Mouse (Mus musculus) embryonic facial prominence, embryonic 15.5 days (tissue): ENCODE data around the gene Crebbp. TPM values are rescaled to one million over a fixed set of nuclear protein-coding genes. Genes with fewer than 3 reads are reported as not detected.

ENCODE experiments used
- ATAC-seq: fragments of 200-750 bp; cut with Nextera tagmentation; 2 replicates; pipeline ENCODE4 v1.8.0; 2017; ENCODE audit warnings: low read depth, moderate TSS enrichment; ENCODE audit not compliant: insufficient number of reproducible peaks, low FRiP score, low TSS enrichment
- H3K27ac ChIP-seq: fragments of 300-500 bp; sonication (generic); replicated peaks from 2 replicates; pipeline ENCODE4 v1.5.1; 2015; ENCODE audit warnings: mild to moderate bottlenecking, inconsistent platforms
- H3K27me3 ChIP-seq: fragments of 300-500 bp; sonication (generic); 2 replicates; pipeline ENCODE4 v1.6.1; 2015; ENCODE audit warnings: inconsistent platforms
- H3K36me3 ChIP-seq: fragments of 300-500 bp; sonication (generic); 2 replicates; pipeline ENCODE4 v1.6.1; 2015; ENCODE audit warnings: mild to moderate bottlenecking, inconsistent platforms
- H3K4me1 ChIP-seq: fragments of 300-500 bp; sonication (generic); 2 replicates; pipeline ENCODE4 v1.6.1; 2015; ENCODE audit warnings: inconsistent platforms
- H3K4me2 ChIP-seq: fragments of 300-500 bp; sonication (generic); replicated peaks from 2 replicates; pipeline ENCODE4 v1.6.1; 2015; ENCODE audit warnings: mild to moderate bottlenecking, inconsistent platforms
- H3K4me3 ChIP-seq: fragments of 300-500 bp; sonication (generic); replicated peaks from 2 replicates; pipeline ENCODE4 v1.5.1; 2015; ENCODE audit warnings: mild to moderate bottlenecking, inconsistent platforms
- H3K9ac ChIP-seq: fragments of 300-500 bp; sonication (generic); 2 replicates; pipeline ENCODE4 v1.6.1; 2015; ENCODE audit warnings: inconsistent platforms
- H3K9me3 ChIP-seq: fragments of 300-500 bp; sonication (generic); replicated peaks from 2 replicates; pipeline ENCODE4 v1.6.1; 2016; ENCODE audit warnings: inconsistent platforms
- WGBS: fragments of 180-500 bp; shearing (Covaris S2); methylation state at CpG from one replicate; pipeline ENCODE4 v1.1.7; 2015; 5-methylcytosine and 5-hydroxymethylcytosine counted together
- polyA plus RNA-seq: library from polyadenylated mRNA; unstranded; fragments of >200 nt; fragmentation: Nextera tagmentation; extraction: Ambion mirVana; gene quantifications from 2 replicates; pipeline ENCODE4 v1.2.1, GENCODE M21; 2015

Crebbp gene
- polyA plus RNA-seq, 1 experiment from 2014 or later = 36.1 TPM

GRCm38 (mm10) chr16:4045524-4045923 lies 168.3 kb downstream of the Crebbp start:
- H3K4me2 ChIP-seq = no peak overlapping the region
- WGBS = 81% methylated on average over 4 of the region's 4 CpGs

GRCm38 (mm10) chr16:4044093-4044492 lies 169.7 kb downstream of the Crebbp start:
- Histone ChIP-seq H3K36me3 (peaks cover 88% of the 10 kb centered on the region), H3K27ac (no peak overlapping the region), H3K4me1 (no peaks in the 10 kb centered on the region), H3K9me3 (no peaks in the 10 kb centered on the region), H3K9ac (no peak overlapping the region), H3K27me3 (no peaks in the 10 kb centered on the region), H3K4me2 (no peak overlapping the region), H3K4me3 (no peak overlapping the region)
- WGBS = 81% methylated on average over 2 of the region's 2 CpGs
- no peak for ATAC-seq

More at GRCm38 (mm10) chr16:4045524-4045923, 168.3 kb downstream of the Crebbp start:
- Histone ChIP-seq H3K27ac (no peak overlapping the region), H3K9me3 (no peaks in the 10 kb centered on the region), H3K9ac (no peak overlapping the region), H3K4me1 (no peaks in the 10 kb centered on the region), H3K27me3 (no peaks in the 10 kb centered on the region), H3K36me3 (peaks cover 88% of the 10 kb centered on the region), H3K4me3 (no peak overlapping the region)
- no peak for ATAC-seq

DNA sequence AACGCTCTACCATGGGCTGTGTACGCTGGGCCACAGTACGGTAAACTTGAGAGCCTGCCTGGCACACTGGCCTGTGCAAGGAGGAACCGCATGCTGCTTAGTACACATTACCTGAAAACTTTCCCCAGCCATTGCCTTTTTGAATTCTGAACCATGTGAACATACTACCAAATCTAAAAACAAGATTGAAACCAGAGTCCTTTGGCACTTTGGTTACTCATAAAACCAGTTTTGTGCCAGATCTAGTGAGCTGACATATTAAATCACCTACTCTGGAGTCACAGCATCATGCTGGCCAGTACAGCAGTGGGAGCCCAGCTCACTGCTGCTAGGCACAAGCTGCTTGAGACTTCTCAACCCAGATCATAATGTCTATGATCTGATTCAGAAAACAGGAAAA lies 172.2 kb downstream of the Crebbp start:
- Histone ChIP-seq H3K4me1 (no peaks in the 10 kb centered on the region), H3K27ac (no peak overlapping the region)

DNA sequence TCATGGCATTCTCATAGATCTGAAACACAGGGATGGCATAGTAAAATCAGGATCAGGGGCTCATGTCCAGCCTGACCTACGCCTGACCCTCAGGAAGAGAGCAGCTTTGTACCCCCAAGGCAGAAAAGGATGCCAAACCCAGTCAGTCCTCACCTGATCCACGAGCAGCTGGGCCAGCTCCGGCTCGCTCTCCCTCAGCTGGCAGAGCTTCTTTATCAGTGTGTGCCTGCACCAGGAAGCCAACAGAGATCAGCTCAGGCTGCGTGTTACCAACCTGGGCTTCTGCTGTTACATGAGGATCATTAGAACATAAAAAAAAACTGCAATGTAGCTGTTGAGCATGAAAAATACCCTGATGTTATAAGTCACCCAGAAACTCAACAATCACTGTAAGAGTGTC lies 173.6 kb downstream of the Crebbp start:
- no peak overlapping the region for H3K4me3 ChIP-seq
- no peaks in the 10 kb centered on the region for H3K4me1 ChIP-seq
- H3K9ac ChIP-seq = no peak overlapping the region
- peaks cover 74% of the 10 kb centered on the region for H3K36me3 ChIP-seq
- no peak overlapping the region for H3K4me2 ChIP-seq
- no peak for ATAC-seq
- no peak overlapping the region for H3K27ac ChIP-seq
- 80% methylated on average over 5 of the region's 5 CpGs for WGBS
- no peaks in the 10 kb centered on the region for H3K9me3 ChIP-seq
- H3K27me3 ChIP-seq = no peaks in the 10 kb centered on the region

More for the DNA sequence above, 172.2 kb downstream of the Crebbp start:
- Histone ChIP-seq H3K4me2 (no peak overlapping the region), H3K36me3 (peaks cover 84% of the 10 kb centered on the region), H3K9ac (no peak overlapping the region), H3K9me3 (no peaks in the 10 kb centered on the region), H3K4me3 (no peak overlapping the region), H3K27me3 (no peaks in the 10 kb centered on the region)
- ATAC-seq = no peak
- 99% methylated on average over 4 of the region's 4 CpGs for WGBS

- no peak for ATAC-seq
- Histone ChIP-seq H3K4me3 (no peak overlapping the region), H3K27ac (no peak overlapping the region), H3K9me3 (no peaks in the 10 kb centered on the region), H3K9ac (no peak overlapping the region), H3K4me2 (no peak overlapping the region), H3K27me3 (no peaks in the 10 kb centered on the region), H3K36me3 (peaks cover 56% of the 10 kb centered on the region), H3K4me1 (no peaks in the 10 kb centered on the region)
- 93% methylated on average over 7 of the region's 7 CpGs for WGBS
Observed at GRCm38 (mm10) chr16:4037690-4038089, 176.1 kb downstream of the Crebbp start.

DNA sequence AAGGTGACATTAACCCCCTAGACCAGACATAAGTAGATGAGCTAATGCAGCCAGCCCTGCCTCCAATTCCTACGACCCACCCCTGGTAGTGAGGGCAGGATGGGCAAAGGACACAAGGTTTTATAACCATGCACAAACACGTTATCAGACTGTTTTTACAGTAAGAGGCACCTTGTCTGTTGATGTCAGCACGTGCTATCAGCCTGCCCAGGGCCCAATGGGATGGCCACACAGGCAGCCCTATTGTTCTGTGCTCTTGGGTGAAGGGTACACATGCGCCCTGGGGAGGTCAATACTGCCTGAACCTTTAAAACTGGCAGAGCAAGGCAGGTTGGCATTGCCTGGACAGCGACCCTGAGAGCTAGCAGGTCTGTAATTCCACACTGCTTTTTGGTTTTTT lies 177.0 kb downstream of the Crebbp start, which contains the start of gene Dnase1:
Dnase1 (plus strand) TSS at position 136 of the 400 bp plus-strand sequence.
- H3K4me1 ChIP-seq = no peaks in the 10 kb centered on the region
- WGBS = 86% methylated on average over 5 of the region's 5 CpGs
- no peak for ATAC-seq
- H3K27me3 ChIP-seq = no peaks in the 10 kb centered on the region
- peaks cover 49% of the 10 kb centered on the region for H3K36me3 ChIP-seq
- H3K4me3 ChIP-seq = no peak within 1 kb of the TSS
- no peak within 1 kb of the TSS for H3K27ac ChIP-seq
- H3K4me2 ChIP-seq = no peak within 1 kb of the TSS
- H3K9ac ChIP-seq = no peak within 1 kb of the TSS
- H3K9me3 ChIP-seq = no peaks in the 10 kb centered on the region

DNA sequence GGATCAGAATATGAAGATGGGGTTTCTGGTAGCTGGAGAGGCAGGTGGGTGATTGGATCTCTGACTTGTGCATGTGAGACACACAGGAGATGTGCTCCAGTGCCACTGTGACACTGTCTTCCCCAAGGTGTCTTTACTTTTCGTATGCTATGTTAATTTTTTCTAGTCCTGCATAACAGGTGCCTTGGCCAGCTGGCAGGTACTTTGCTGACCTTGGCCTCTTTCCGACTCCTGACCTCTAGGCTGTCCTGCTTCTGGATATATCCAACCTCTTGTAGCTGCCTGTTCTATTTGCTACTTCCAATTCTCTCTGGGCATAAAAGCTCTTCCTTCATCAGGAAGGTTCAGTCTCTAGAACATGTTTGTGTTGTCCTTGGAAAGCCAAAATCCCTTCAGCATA lies 178.2 kb downstream of the Crebbp start:
- no peak for ATAC-seq
- WGBS = 84% methylated on average over 2 of the region's 2 CpGs

GRCm38 (mm10) chr16:4034476-4034875 lies 179.3 kb downstream of the Crebbp start:
- no peak for ATAC-seq
- Histone ChIP-seq H3K27me3 (no peaks in the 10 kb centered on the region), H3K36me3 (peaks cover 26% of the 10 kb centered on the region), H3K9ac (no peak overlapping the region), H3K27ac (no peak overlapping the region), H3K4me3 (no peak overlapping the region), H3K4me1 (no peaks in the 10 kb centered on the region), H3K4me2 (no peak overlapping the region), H3K9me3 (no peaks in the 10 kb centered on the region)
- WGBS = 85% methylated on average over 3 of the region's 3 CpGs

More for the DNA sequence above, 178.2 kb downstream of the Crebbp start:
- Histone ChIP-seq H3K9ac (no peak overlapping the region), H3K4me2 (no peak overlapping the region), H3K4me1 (no peaks in the 10 kb centered on the region), H3K36me3 (peaks cover 37% of the 10 kb centered on the region), H3K4me3 (no peak overlapping the region), H3K27ac (no peak overlapping the region), H3K27me3 (no peaks in the 10 kb centered on the region), H3K9me3 (no peaks in the 10 kb centered on the region)

GRCm38 (mm10) chr16:4033971-4034370 lies 179.8 kb downstream of the Crebbp start:
- Histone ChIP-seq H3K27ac (no peak overlapping the region), H3K4me3 (no peak overlapping the region), H3K4me1 (no peaks in the 10 kb centered on the region), H3K27me3 (no peaks in the 10 kb centered on the region), H3K9ac (no peak overlapping the region), H3K36me3 (peaks cover 21% of the 10 kb centered on the region), H3K9me3 (no peaks in the 10 kb centered on the region), H3K4me2 (no peak overlapping the region)
- no peak for ATAC-seq
- 71% methylated on average over 5 of the region's 5 CpGs for WGBS

- Histone ChIP-seq H3K9me3 (no peaks in the 10 kb centered on the region), H3K27me3 (no peaks in the 10 kb centered on the region), H3K4me2 (no peak overlapping the region), H3K4me1 (no peaks in the 10 kb centered on the region), H3K9ac (no peak overlapping the region), H3K36me3 (0 out of 2 replicates have a peak, but pooled peaks cover 5% of the 10 kb centered on the region), H3K27ac (no peak overlapping the region), H3K4me3 (no peak overlapping the region)
- WGBS = 86% methylated on average over 6 of the region's 6 CpGs
- ATAC-seq = no peak
Observed at GRCm38 (mm10) chr16:4032341-4032748, 181.5 kb downstream of the Crebbp start.

DNA sequence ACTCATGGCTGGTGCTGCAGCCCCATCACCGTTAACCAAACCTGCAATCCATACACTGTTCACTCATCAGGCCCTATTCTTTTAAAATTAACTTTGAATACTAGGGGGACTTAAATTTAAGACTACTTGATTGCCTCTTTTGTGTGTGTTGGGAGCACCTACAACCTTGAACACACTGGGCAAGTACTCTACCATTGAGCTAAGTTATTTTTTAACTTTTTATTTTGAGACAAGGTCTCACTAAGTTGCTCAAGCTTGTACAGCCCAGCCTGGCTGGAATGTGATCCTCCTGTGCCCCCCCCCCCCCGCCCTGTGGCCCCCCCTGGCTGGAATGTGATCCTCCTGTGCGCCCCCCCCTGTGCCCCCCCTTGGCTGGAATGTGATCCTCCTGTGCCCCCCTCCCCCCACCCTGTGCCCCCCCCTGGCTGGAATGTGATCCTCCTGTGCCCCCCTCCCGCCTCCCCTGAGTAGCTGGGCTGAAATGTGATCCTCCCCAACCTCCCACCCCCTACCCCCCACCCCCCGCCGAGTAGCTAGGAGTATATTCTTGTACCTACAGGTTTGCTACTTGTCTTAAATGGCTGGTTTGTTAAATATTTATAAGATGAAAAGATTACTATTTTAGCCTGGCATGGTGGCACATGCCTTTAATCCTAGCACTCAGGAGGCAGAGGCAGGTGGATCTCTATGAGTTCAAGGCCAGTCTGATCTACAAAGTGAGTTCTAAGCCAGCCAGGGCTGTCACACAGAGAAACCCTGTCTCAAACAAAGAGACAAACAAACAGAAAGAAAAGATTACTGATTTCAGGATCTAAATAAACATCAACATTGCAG lies 182.1 kb downstream of the Crebbp start:
- no peak overlapping the region for H3K27ac ChIP-seq
- ATAC-seq = no peak
- no peak overlapping the region for H3K4me2 ChIP-seq
- no peaks in the 10 kb centered on the region for H3K9me3 ChIP-seq
- no peak overlapping the region for H3K4me3 ChIP-seq
- 30% methylated on average over 3 of the region's 6 CpGs for WGBS
- no peaks in the 10 kb centered on the region for H3K27me3 ChIP-seq
- no peak overlapping the region for H3K9ac ChIP-seq
- 0 out of 2 replicates have a peak, but pooled peaks cover 2% of the 10 kb centered on the region for H3K36me3 ChIP-seq
- no peaks in the 10 kb centered on the region for H3K4me1 ChIP-seq
